Mouse (Mus musculus) cerebellum, adult 11-12 months (tissue): Measurements from ENCODE around the gene Sytl1.

Source experiments
- DNase-seq: peaks from one replicate; pipeline ENCODE4 v3.0.0; 2022

Sytl1 gene

DNA sequence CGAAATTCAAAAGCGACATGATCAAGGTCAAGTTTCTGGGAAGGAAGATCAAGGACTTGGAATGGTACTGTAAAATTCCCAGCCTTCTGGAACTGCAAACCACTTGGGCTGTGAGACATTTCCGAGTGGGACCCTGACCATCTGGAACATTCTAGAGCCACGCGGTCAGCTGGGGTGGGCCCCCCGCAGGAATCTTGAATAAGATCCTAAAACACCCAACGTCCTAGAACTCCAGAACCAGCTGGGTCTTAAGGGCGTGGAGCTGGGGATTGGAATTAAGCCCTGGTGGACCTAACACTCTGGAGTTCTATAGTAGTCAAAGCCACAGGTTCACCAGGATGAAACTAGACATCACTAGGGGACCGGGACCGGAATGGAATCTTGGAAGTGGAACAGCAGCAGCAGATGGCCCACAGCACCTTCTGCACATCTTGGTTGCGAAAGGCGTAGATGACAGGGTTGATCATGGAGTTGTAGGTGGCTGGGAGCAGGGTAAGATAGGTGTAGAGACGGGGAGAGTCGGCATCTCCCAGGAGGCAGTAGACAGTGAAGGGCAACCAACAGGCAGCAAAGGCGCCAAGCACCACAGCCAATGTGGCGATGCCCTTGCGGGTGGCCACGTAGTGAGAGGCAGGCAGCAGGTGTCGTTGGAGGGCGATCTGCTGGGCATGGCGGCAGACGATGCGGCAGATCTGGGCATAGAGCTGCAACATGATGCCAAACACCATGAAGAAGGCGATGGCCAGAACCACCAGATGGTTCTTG lies 52.7 kb downstream of the Sytl1 start:
- peak; percentile 58 for DNase-seq

- DNase-seq: peak; percentile 71
Measured at GRCm38 (mm10) chr4:133209366-133209765, 53.5 kb downstream of the Sytl1 start.

DNA sequence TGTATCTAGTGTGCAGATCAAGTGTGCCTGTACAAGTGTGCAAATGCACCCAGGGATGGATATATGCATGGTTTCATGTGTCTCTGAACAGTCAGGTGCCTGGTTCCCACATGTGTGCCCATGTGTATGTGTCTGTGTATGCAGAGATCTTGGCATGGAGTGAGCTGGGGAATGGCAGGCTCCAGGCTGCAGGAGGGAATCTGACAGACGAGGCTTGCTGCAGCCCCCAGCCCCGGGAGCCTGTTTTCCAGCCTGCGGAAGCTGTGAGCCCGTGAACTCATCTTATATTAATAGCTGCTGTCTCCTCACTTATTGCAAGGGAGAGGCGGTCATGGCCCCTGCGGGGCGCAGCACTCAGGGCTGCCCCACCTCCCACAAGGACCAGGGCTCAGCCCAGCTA lies 58.5 kb downstream of the Sytl1 start:
- DNase-seq: no peak

GRCm38 (mm10) chr4:133203591-133203990 lies 59.3 kb downstream of the Sytl1 start:
- peak; percentile 42 for DNase-seq
